Mouse (Mus musculus): ENCODE data around the gene Hs3st5. TPM values are rescaled to one million over a fixed set of nuclear protein-coding genes. Genes with fewer than 3 reads are reported as not detected.
A peak's percentile ranks its signal among the peaks of the same experiment; 100 is the strongest.
"Not testable (repeated sequence)": the region's sequence is repeated elsewhere in the genome, so short reads cannot be mapped to it uniquely, and the experiment has no call there.

The Hs3st5 gene
- under 1 TPM; 0.43 to 0.64 TPM for total RNA-seq (2021)
- long read RNA-seq, experiment 1, partial matches to known transcripts, result 0 of 1 reads
- long read RNA-seq, experiment 1, other reads (novel, unspliced or antisense), result 0 of 1 reads
- long read RNA-seq, experiment 2, result 0 reads

DNA sequence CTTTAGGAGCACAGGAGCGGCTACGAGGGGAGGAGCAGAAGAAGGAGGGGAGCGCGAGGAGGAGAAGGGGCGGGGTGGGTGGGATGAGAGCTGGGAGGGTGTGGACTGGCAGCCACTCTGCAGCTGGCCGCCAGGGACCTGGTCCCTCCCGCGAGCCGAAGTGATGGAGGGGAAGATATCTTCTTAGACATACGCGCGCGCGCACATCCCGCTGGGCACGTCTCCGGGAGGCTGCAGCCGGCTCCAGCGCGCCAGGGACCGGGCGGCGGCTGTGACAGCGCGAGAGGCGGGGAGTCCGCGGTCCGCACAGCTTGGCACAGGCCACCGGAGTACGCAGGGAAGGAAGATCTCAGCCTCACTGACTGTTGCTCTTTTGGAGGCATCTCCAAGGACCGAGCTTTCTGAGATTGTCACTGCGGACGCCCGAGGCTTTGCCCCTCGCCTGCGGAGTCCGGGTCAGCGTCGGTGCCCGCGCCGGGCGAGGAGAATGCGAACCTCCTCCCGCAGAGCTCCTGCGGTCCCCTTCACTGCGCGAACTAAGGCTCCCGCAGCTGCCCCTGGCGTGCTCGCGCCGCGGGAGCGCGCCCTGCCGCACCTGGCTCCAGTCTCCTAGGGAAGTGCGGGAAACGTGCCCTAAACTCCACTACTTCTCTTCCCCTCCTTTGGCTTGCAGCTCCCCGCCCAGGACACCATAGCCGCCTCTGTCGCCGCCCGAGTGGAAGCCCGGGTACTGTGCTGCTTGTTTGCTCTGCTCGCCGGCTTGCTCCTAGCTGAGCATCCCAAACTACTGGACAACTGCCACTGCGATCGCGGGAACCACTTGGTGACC lies at the start of gene Hs3st5:
Gene Hs3st5 (plus strand): TSS at position 88 of the 829 bp plus-strand sequence.
- DNase-seq (ENCODE audit: low spot score in 2 of 2), result peak; percentile 25 to 26

DNA sequence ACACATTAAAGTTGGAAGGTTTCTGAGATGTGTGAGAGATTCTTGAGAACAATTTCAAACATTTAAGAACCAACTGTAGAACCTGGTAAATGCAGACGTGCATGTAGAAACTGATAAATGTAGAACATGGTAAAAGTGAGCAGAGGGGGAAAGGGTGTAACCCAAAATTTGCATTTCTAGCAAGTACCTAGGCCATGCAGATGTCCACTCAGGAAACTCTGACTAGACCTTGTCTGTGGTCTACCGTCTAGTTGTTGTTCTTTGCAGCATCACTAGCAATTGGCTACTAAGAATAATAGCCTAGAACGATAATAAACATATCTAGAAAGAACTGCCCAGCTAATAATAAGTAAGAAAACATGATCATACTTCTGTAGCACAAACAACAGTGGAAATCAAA lies 38.0 kb upstream of the Hs3st5 start:
- DNase-seq (ENCODE audit: low spot score in 2 of 2), result no peak

DNA sequence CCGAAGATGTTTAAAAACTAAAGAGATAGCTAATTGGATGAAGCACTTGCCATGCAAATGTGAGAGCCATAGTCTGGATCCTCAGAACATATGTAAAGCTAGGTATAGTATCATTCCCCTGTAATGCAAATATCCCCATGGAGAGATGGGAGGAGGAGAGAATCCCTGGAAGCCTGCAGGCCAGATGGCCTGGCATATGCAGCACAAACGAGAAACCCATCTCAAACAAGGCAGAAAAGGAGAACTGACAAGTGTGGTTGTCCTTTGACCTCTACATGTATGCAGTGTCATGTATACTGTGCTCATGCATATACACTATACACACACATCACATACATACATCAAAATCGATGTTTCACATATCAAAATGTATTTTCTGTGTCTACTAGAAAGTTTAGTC lies 35.5 kb upstream of the Hs3st5 start:
- no peak for DNase-seq (ENCODE audit: low spot score in 2 of 2)

DNA sequence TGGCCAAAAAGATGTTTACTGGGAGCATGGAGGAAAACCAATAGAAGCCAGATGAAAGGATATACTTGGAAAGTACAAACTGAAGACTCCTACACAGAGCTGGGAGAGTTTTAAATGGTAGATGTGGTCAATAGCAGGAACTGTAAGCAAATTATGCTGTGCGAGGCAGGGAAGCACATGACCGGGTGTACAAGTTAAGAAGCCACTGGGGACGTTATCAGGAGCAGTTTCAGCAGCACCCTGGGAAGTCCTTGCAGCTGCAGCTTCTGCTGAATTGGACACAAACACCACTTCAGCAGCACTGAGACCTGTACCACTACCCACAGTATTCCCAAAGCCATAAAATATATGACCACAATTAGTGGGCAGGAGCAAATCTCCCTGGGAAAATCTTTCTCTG lies 31.8 kb upstream of the Hs3st5 start:
- DNase-seq (ENCODE audit: low spot score in 2 of 2), result no peak

DNA sequence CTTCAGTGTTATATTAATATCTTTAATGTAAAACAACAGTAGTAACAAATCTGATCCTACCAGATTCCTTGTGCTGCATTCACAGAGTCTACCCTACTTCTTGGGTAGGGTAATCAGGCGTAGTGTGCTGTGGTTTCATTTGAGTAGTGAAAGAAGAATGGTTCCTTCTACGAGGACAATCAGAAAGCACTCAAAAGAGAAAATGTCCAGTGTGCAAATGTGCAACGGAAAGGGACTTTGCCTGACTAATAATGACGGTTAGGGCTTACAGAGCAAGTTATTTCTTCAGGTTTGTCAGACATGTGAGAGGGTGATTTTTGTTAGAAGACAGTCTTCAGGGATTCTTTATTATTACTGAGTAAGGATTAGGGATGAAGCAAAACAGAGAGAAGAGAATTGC lies 29.1 kb upstream of the Hs3st5 start:
- no peak for DNase-seq (ENCODE audit: low spot score in 2 of 2)

DNA sequence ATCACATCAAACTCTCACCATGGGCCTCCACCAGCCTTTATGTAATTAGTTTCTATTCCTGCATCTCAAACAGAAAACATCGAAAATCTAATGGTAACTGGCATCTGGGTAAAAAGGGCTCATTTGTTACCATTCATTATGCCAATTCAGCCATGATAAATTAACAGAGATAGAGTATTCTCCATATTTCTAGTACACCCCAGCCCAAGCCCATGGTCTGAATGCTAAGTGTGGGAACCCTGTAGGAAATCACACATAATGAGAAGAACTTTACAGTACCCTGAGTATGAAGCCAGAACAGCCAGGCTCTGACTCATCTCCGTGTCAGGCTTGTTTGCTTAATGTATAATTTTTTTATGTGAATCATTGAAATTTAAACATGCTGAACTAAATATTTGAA lies 23.3 kb upstream of the Hs3st5 start:
- DNase-seq (ENCODE audit: low spot score in 2 of 2), result no peak

DNA sequence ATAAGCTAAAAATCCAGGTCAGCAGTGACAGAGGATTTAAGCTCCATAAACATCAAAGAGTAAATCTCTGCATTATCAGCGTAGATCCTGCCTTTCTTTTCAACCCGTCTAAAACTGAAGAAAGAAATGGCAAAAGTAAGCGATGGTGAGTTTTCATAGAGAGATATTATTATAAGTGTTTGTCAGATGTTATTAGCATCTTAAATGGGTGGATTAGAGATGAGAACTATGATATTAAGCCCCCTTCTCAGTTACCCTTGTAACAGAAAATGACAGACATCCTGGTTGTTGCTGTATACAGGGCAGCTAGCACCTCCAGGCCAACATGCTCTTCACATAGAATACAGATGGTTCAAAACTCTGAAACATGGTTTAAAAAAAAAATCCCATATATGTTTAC lies 22.6 kb upstream of the Hs3st5 start:
- no peak for DNase-seq (ENCODE audit: low spot score in 2 of 2)

DNA sequence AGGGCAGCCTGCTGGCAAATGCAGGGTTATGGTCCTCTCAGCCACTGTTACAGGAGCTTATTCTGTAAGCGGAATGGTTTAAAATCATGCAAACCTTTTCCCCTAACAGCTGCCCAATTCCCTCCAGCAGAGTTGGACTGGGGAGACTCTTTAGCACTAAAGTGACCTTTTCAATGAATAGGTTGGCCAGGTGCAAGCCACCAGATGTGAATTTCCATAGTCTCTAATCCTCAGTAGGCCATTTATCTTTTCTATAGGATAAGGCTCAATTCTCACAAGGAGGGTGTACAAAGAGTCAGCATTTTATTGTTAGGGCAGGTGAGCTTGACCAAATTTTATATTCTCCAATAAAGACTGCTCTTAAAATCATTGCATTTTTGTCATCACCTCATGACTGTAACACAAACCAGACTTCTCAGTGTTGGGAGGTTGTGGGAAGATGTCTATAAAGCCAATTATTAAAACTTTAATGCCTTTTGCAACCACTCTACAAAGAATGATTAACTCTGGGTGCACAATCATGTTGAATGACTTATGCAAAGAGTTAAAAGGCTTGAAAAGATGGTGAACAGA lies 21.8 kb upstream of the Hs3st5 start:
- DNase-seq (ENCODE audit: low spot score in 2 of 2), result no peak

DNA sequence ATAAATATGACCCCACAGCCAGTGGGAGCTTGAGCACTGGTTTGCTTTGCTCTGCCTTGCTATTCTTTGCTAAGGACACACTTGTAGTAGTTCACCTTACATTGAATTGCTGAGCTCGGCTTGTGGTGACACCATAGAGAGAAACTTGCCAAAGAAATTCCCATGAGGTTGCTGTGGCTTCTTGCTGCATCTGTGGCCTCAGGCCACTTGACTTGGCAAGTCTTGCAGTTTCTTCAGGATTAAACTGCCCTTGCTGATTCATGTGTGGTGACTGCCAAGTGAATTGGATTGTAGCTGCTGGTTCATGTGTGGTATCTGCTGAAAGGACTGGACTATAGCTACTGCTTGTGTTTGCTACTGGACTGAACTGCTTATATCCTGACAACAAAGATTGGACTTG lies 13.0 kb upstream of the Hs3st5 start:
- DNase-seq (ENCODE audit: low spot score in 2 of 2), result no peak

DNA sequence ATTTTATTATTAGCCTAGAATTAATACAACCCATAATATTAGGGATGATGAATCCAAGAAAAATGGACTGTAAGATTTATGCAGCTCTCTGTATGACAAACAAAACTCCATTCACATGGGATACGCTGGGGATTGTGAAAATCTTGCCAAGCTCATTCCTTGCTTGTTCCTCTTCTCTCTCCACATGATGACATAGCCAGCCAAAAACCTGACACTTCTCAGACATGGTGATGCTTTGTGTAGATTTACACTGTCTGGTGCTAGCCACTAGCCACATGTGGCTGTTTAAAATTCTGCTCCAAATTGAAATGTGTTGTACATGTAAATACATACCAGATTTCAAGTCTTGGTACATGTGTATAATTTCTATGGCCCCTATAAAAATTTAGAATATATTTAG lies 6.9 kb upstream of the Hs3st5 start:
- no peak for DNase-seq (ENCODE audit: low spot score in 2 of 2)

DNA sequence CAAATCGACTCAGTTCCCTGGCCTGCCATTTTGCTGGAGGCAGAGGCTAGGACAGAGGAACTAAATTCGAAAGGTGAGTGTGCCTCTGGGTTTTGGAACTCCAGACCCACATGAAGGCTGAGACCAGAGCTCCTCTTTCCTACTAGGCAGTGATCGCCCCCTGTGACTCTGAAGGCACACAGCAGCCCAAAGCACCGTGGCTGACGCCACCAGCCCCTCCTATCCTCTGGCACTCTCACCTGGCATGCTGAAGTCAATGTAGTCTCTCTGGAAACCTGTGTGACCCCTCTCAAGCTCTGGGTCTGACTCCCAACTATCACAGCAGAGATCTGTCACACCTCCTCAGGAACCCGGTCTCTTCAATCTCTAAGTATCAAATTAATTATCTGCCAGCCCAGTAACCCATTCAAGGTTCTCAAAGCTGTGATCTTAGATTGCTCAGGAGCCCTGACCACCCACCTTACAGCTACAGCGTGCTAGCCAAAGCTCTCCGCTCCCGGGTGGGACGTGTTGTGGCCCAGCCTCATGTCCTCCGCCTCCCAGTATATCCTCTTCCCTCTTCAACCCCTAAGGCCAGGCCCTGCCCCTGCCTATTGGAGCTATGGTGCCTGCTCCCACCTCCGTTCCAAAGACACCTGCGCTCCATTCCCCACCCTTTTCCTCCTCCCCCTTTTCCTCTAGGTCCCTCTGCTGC lies 434 bp upstream of the Hs3st5 start:
- no peak for DNase-seq (ENCODE audit: low spot score in 2 of 2)

DNA sequence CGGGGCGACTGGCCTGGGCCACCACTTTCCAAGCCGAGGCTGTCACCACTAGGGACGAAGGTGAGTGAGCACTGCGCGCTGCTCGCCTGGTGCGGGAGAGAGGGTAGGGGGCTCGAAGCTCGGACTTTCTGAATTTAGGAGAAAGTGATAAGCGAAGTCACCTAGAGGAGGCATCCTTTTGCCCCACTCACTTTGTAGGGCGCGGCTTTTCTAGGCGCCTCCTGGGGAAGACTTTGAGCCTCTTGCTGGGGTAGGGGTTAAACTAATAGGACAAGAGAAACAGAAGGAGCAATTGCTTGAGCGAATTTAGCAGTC lies 899 bp downstream of the Hs3st5 start:
- DNase-seq (ENCODE audit: low spot score in 2 of 2), result no peak

DNA sequence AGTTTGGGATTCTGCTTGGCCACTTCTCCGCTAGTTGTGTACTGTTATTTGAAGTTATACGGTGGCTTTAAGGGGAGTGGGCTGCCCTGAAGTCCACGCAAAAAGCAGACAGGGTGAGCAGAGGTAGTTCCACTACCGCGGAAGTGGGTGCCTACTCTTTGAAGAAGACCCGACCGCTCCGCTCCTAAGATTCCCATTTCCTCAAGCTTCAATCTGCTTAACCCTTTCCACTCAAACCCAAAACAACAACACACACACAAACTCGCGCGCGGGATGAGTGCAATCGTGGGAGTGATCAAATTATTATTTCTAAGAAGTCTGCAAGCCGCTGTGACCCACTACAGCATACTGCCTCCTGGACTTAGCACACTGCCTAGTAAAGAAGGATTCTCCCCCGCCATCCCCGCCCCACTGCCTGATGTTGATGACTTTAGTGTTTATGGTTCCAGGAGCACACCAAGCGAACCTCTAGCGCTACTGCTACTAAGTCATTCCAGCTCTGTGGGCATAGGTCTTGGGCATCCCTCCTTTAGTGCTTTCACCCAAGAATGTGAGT lies 1.5 kb downstream of the Hs3st5 start:
- no peak for DNase-seq (ENCODE audit: low spot score in 2 of 2)

DNA sequence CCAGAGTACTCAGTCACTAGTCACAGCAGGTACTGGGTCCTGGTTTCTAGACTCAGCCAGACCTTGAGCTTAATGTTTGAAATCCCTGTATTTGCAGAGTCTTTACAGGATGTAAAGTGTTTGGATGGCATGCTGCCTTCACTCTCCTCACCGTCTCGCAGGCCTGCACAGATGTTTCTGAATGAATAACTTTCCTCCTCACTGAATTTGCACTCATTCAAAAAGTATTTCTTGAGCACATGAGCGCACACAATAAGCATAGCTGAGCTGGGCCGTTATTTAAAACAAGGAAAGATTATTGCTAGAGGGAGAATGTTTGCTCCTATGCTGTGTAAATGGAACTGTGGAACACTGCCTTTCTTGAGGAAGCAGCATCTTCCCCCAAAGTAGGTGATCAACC lies 2.9 kb downstream of the Hs3st5 start:
- DNase-seq (ENCODE audit: low spot score in 2 of 2), result no peak

DNA sequence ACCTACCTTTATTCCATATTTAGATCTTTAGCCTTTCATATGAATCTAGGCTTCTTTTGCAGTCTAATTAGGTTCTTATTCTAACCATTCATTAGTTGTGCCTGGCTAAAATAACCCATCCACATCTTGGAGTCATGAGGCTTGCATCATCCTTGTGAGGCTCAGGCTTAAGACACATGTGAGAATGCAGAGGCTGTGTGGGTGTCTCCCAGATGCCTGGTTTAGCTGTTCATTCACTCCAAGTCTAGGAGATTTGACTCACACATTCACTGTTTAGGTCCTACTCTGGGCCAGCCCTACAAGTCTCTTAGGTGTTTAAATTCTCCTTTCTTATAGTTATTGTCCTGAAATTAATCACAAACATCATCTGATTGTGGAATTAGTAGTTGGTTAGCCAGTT lies 17.3 kb downstream of the Hs3st5 start:
- no peak for DNase-seq (ENCODE audit: low spot score in 2 of 2)

DNA sequence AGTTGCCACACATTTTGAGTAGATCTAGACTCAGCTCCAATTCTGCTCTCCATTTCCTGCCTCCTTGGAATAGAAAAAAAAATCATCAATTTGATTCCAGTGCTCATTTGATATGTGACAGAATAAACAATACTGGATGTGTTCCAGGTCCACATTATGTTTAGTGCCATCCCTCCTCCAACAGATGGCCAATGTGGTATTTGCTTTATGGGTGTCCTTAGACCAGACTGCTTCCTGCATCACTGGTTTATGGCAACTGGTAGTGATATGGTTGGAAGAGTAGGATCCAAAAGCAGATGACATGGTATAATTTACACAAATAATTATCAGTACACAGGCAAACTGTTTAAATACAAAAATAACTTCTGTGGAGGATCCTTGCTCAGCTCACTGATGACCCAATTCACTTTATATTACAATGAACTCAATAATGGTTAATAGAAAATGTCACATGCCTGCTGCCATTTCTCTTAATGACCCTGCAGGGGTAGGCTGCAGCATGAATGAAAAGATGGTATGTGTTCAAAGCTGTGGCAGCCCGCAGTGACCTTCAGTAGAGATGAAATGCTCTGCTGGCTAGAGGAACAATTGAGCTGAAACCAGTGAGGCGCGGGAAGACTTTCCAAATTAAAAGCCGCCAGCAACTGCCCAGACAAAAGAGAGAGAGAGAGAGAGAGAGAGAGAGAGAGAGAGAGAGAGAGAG lies 27.2 kb downstream of the Hs3st5 start:
- DNase-seq (ENCODE audit: low spot score in 2 of 2), result no peak

DNA sequence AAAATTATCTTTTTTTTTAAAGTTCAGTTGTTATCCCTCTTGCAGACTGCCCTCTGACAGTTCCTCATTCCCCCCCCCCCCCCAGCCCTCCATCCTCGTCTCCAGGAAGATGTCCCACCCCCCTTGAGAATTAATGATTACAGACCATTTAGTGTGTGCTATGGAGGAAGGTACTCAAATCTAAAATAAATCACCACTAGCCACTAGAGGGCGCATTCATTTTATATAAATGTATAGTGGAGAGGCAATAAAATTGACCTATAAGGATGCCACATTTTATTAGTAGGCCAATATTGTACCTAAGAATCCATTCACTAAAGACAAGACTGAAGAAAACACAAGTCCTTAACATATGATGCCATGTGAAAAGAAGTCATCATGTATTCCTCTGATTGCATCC lies 40.0 kb downstream of the Hs3st5 start:
- no peak for DNase-seq (ENCODE audit: low spot score in 2 of 2)

DNA sequence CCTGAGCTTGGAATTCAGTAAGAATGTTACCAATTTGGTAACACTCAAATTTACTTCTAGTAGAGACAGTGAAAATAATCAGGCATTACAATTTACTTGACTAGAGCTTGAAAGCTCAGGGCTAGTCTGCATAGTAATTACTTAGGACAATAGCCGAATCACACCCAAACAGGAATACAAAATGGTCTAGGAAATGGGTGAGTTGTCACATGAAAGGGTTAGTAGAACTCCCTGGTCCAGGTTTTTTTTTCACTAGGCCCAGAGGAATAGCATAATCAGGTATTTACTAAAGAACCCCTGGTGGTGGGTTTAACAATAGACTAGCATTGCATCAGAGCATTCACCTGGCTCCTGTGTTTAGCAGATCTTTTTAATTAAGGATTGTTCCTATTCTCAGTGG lies 41.1 kb downstream of the Hs3st5 start:
- DNase-seq (ENCODE audit: low spot score in 2 of 2), result not testable (repeated sequence)

DNA sequence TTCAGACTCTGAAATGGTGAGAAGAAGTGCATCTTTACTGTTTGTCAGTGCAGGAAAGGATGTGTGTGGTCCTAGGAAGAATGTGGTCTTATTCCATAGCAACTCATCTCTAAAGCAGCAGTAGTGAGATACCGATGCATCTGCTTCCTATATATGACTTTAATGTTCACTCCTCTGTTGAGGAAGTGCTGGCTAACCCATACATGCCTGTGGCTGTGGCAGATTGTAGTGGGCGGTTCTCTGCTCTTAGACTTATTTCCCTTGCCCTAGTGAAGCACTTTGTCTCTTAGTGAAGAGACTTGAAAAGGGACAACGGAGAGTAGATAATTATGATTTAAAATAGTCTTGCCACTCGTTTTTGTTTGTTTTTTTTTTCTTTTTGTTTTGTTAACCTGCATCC lies 47.4 kb downstream of the Hs3st5 start:
- no peak for DNase-seq (ENCODE audit: low spot score in 2 of 2)

DNA sequence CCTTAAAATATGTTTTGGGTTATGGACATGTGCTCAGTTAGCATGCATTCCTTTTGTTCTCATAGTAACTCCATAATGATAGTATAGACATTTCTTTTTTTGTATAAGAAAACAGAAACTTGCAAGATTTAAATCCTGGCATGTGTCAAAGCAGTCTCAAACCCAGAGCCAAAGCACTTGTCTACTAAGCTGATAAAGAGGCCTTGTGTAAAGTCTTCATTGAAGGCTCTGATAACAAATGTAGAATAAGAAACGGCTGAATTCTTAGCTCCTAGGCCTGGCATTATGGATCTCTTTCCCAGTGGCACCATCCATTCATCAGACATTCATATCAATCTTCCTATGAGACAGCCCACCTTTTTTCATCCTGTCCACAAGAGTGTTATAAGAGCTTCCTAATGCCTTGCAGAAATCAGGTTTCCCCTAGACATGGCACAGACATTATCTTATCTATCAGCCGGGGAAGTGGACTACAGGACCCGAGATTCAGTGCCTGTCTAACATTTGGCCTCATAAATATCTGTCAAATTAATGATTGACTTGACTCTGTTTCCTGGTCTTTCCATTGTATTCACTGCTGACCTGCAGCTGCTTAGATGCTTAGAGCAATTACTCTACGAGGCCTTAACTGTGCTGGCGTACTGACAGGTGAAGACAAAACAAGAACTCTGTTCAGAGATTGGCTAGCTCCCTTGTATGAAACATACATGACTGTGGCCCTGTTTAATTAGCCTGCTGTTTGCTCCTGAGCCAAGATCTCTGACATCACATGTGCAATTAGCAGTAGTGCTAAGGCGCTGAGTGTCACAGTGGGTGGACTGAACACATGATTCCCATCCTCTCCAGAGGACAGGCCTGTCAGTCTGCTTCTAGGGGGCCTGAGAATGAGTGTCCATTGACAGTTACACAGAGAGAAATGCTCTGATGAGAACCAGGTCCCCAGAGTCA lies 48.6 kb downstream of the Hs3st5 start:
- no peak for DNase-seq (ENCODE audit: low spot score in 2 of 2)
